ENCODE assay signal across 18 mouse cellular contexts in genomic region chr12:77699896-77700605, GRCm38 (mm10).
A peak's percentile ranks its signal among the peaks of the same experiment; 100 is the strongest.
DNase-seq lines count a peak whose midpoint lies in the region; ATAC-seq lines count a peak whose summit lies in the region.
"Had no signal": no experiment of that assay in that cellular context is flagged by ENCODE, and none has a peak within 500 bp of the region (broad histone marks: within the 10 kb centered on the region; RNA-seq: fewer than 3 reads in every experiment).

No protein-coding gene starts in this region.

- H3K4me2 ChIP-seq in midbrain, embryonic 11.5 days = no peak overlapping the region
- H3K4me2 ChIP-seq in midbrain, embryonic 13.5 days (replicated peaks) = no peak overlapping the region
- H3K4me2 ChIP-seq in kidney, embryonic 14.5 days (replicated peaks; ENCODE audit: low read depth, low read length) = no peak overlapping the region
- H3K4me2 ChIP-seq: forebrain, embryonic 12.5 days; heart, embryonic 13.5 days; kidney, embryonic 15.5 days; liver, embryonic 13.5 days; neural tube, embryonic 13.5 days had no signal

- H3K27me3 ChIP-seq in midbrain, embryonic 11.5 days (ENCODE audit: control insufficient read depth, insufficient read depth, low read length) = no peaks in the 10 kb centered on the region
- no peaks in the 10 kb centered on the region for H3K27me3 ChIP-seq in midbrain, embryonic 13.5 days
- no peaks in the 10 kb centered on the region for H3K27me3 ChIP-seq in kidney, embryonic 14.5 days (ENCODE audit: control insufficient read depth, insufficient read depth, low read length)
- H3K27me3 ChIP-seq: forebrain, embryonic 12.5 days; kidney, embryonic 15.5 days; liver, embryonic 13.5 days; neural tube, embryonic 13.5 days had no signal

- DNase-seq in heart, postnatal 4 days = peak; percentile 9
- no peak for DNase-seq in heart, postnatal 14 days
- DNase-seq in midbrain, embryonic 11.5 days (ENCODE audit: low spot score, missing footprints) = peak; percentile 81
- DNase-seq in adipocyte (ENCODE audit: low spot score) = peak; percentile 36
- DNase-seq in adrenal gland, postnatal 25 days = peak; percentile 15
- DNase-seq: cerebellum, adult 11 months; embryo, embryonic 11 days; liver, embryonic 13.5 days; lung, postnatal 10 days; right cerebral cortex, postnatal 25 days had no signal

- H3K27ac ChIP-seq in midbrain, embryonic 11.5 days (ENCODE audit: low read depth, low read length) = no peak overlapping the region
- no peak overlapping the region for H3K27ac ChIP-seq in midbrain, embryonic 13.5 days
- H3K27ac ChIP-seq in kidney, embryonic 14.5 days (ENCODE audit: low read depth, low read length) = no peak overlapping the region
- H3K27ac ChIP-seq: forebrain, embryonic 12.5 days; heart, embryonic 13.5 days; hindbrain, embryonic 10.5 days; kidney, embryonic 15.5 days; layer of hippocampus, adult 2 months; liver, embryonic 13.5 days; neural tube, embryonic 13.5 days had no signal

- no peak overlapping the region for H3K9ac ChIP-seq in midbrain, embryonic 11.5 days (ENCODE audit: low read length)
- H3K9ac ChIP-seq in midbrain, embryonic 13.5 days (replicated peaks) = no peak overlapping the region
- no peak overlapping the region for H3K9ac ChIP-seq in kidney, embryonic 14.5 days (ENCODE audit: low read depth, low read length)
- H3K9ac ChIP-seq: forebrain, embryonic 12.5 days; heart, embryonic 13.5 days; kidney, embryonic 15.5 days; liver, embryonic 13.5 days; neural tube, embryonic 13.5 days had no signal

- WGBS in midbrain, embryonic 11.5 days = 21% methylated on average over 2 of the region's 2 CpGs
- WGBS in midbrain, embryonic 13.5 days = 12% methylated on average over 2 of the region's 2 CpGs
- WGBS in kidney, embryonic 14.5 days = 55% methylated on average over 2 of the region's 2 CpGs

- H3K4me3 ChIP-seq in midbrain, embryonic 11.5 days (ENCODE audit: low read depth, low read length) = no peak overlapping the region
- H3K4me3 ChIP-seq in midbrain, embryonic 13.5 days (replicated peaks) = no peak overlapping the region
- H3K4me3 ChIP-seq in kidney, embryonic 14.5 days (ENCODE audit: low read length) = no peak overlapping the region
- H3K4me3 ChIP-seq: forebrain, embryonic 12.5 days; heart, embryonic 13.5 days; hindbrain, embryonic 10.5 days; kidney, embryonic 15.5 days; layer of hippocampus, adult 2 months; liver, embryonic 13.5 days; neural tube, embryonic 13.5 days had no signal

- no peaks in the 10 kb centered on the region for H3K9me3 ChIP-seq in midbrain, embryonic 11.5 days (ENCODE audit: control insufficient read depth, low read length)
- no peaks in the 10 kb centered on the region for H3K9me3 ChIP-seq in midbrain, embryonic 13.5 days
- H3K9me3 ChIP-seq in kidney, embryonic 14.5 days (ENCODE audit: control insufficient read depth, low read length) = no peaks in the 10 kb centered on the region
- H3K9me3 ChIP-seq: forebrain, embryonic 12.5 days; heart, embryonic 13.5 days; hindbrain, embryonic 10.5 days; kidney, embryonic 15.5 days; liver, embryonic 13.5 days; neural tube, embryonic 13.5 days had no signal

- ATAC-seq in midbrain, embryonic 11.5 days (ENCODE audit: low FRiP score) = no peak
- no peak for ATAC-seq in midbrain, embryonic 13.5 days
- ATAC-seq in kidney, embryonic 14.5 days (ENCODE audit: low FRiP score, low TSS enrichment) = no peak

- intact Hi-C loops in heart, postnatal 14 days (cut with DNase I) = no loop called here

- peaks cover 8% of the 10 kb centered on the region; the same call in 1 of the 2 replicates for H3K4me1 ChIP-seq in midbrain, embryonic 11.5 days (ENCODE audit: control insufficient read depth, insufficient read depth, low read length)
- H3K4me1 ChIP-seq in midbrain, embryonic 13.5 days (replicated peaks) = peaks cover 23% of the 10 kb centered on the region
- 0 out of 2 replicates have a peak, but pooled peaks cover 4% of the 10 kb centered on the region for H3K4me1 ChIP-seq in kidney, embryonic 14.5 days (ENCODE audit: control insufficient read depth, insufficient read depth, low read length)
- H3K4me1 ChIP-seq: liver, embryonic 13.5 days had no signal

- H3K36me3 ChIP-seq in midbrain, embryonic 11.5 days (ENCODE audit: control insufficient read depth, insufficient read depth, low read length) = no peaks in the 10 kb centered on the region
- no peaks in the 10 kb centered on the region for H3K36me3 ChIP-seq in midbrain, embryonic 13.5 days
- H3K36me3 ChIP-seq in kidney, embryonic 14.5 days (ENCODE audit: control insufficient read depth, insufficient read depth, low read length) = no peaks in the 10 kb centered on the region
- H3K36me3 ChIP-seq: forebrain, embryonic 12.5 days; heart, embryonic 13.5 days; hindbrain, embryonic 10.5 days; kidney, embryonic 15.5 days; liver, embryonic 13.5 days; neural tube, embryonic 13.5 days had no signal

Comparison
In these comparisons a context has a peak if more than half of its experiments do, and no peak if none do; other contexts are left out.
1. DNase-seq: peak in heart, postnatal 4 days (single experiment), midbrain, embryonic 11.5 days (single experiment), adipocyte (single experiment) and adrenal gland, postnatal 25 days (single experiment); none in heart, postnatal 14 days (0 of 2).